Mouse (Mus musculus): Measurements from ENCODE around the gene Ptx3. TPM values are rescaled to one million over a fixed set of nuclear protein-coding genes. Genes with fewer than 3 reads are reported as not detected.
"Not testable (repeated sequence)": the region's sequence is repeated elsewhere in the genome, so short reads cannot be mapped to it uniquely, and the experiment has no call there.

Ptx3 gene
- 22.5 and 23.7 TPM in 2 replicates for polyA plus RNA-seq (2016; fragmentation: Nextera tagmentation; extraction: Ambion mirVana)

- Histone ChIP-seq H3K27ac (peak within 1 kb of the TSS; percentile 93), H3K27me3 (ENCODE audit: poor library complexity, severe bottlenecking) (peaks cover 47% of the 10 kb centered on the region), H3K9me3 (no peaks in the 10 kb centered on the region), H3K4me3 (peak within 1 kb of the TSS; percentile 74), H3K4me1 (peaks cover 44% of the 10 kb centered on the region), H3K36me3 (replicated peaks) (peaks cover 10% of the 10 kb centered on the region)
- DNase-seq (ENCODE audit: extremely low spot score, low spot score), result peak; percentile 54
- WGBS, result 1% methylated on average over 20 of the region's 20 CpGs
These were observed at the start of gene Ptx3 for GRCm38 (mm10) chr3:66219655-66220191. Ptx3 (plus strand) TSS chr3:66219910.

DNA sequence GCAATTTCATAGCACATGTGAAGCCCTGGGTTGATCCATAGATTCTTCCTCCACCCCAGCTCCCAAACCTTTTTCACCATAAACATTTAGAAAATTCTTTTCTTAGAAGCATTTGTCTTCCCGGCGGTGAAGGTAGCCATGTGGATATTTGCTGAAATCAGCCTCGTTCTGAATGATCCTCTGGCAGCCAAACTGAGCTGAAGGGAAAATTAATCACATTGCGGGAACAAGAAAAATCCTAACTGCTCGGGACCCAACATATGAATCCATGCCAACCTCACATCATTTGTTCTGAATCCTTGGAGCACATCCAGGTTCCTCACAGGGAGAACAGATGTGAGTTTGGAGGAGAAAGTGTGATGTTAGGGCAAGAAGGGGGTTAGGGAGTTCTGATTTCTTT lies 46.8 kb upstream of the Ptx3 start:
- H3K27me3 ChIP-seq (ENCODE audit: poor library complexity, severe bottlenecking), result no peaks in the 10 kb centered on the region
- WGBS, result 93% methylated on average over 5 of the region's 5 CpGs

GRCm38 (mm10) chr3:66179647-66180046 lies 40.1 kb upstream of the Ptx3 start:
- H3K27me3 ChIP-seq (ENCODE audit: poor library complexity, severe bottlenecking), result no peaks in the 10 kb centered on the region
- no peak overlapping the region for H3K4me3 ChIP-seq
- H3K27ac ChIP-seq, result no peak overlapping the region
- H3K4me1 ChIP-seq, result no peaks in the 10 kb centered on the region
- H3K9me3 ChIP-seq, result no peaks in the 10 kb centered on the region
- no peaks in the 10 kb centered on the region for H3K36me3 ChIP-seq (replicated peaks)
- DNase-seq (ENCODE audit: extremely low spot score, low spot score), result no peak
- WGBS, result 79% methylated on average over 2 of the region's 2 CpGs

More for the DNA sequence above, 46.8 kb upstream of the Ptx3 start:
- Histone ChIP-seq H3K9me3 (no peaks in the 10 kb centered on the region), H3K4me3 (no peak overlapping the region), H3K27ac (no peak overlapping the region), H3K36me3 (replicated peaks) (no peaks in the 10 kb centered on the region), H3K4me1 (peaks cover 10% of the 10 kb centered on the region)
- no peak for DNase-seq (ENCODE audit: extremely low spot score, low spot score)

DNA sequence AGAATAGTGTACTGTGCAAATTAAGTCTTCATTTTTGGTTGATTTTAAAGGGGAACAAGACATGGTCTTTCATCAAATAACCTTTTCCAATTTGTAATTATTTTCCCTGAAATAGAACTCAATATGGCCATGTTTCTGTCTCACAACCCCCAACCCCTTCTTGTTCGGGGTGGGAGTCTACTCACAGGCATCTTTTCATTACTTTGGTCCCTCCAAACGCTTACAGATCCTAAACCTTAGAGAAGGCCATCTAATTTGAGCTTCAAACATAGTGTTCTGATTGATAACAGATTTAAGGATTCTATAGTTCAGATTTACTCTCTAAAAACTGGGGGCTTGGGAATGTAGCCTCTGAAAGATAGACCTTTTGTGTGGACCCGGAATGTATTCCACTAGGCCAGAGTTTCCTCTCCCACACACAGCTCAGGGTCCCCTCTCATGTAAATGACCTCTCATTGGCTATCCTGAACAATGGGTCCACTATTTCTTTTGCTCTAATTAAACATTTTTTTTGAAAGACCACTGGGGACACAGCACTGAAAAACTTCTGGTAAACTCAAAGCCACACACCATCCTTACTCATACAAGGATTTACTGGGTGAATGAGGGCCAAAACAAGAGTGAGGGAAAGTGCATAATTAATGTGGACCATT lies 25.7 kb upstream of the Ptx3 start:
- H3K4me1 ChIP-seq, result peaks cover 10% of the 10 kb centered on the region; the same call in 1 of the 2 replicates
- WGBS, result 67% methylated on average over 3 of the region's 3 CpGs
- no peaks in the 10 kb centered on the region for H3K36me3 ChIP-seq (replicated peaks)
- no peaks in the 10 kb centered on the region for H3K9me3 ChIP-seq
- H3K4me3 ChIP-seq, result no peak overlapping the region
- DNase-seq (ENCODE audit: extremely low spot score, low spot score), result no peak
- peak overlapping the region; percentile 58; the same call in 1 of the 2 replicates for H3K27ac ChIP-seq
- no peaks in the 10 kb centered on the region for H3K27me3 ChIP-seq (ENCODE audit: poor library complexity, severe bottlenecking)

- no peaks in the 10 kb centered on the region for H3K4me1 ChIP-seq
- no peaks in the 10 kb centered on the region for H3K9me3 ChIP-seq
- no peaks in the 10 kb centered on the region for H3K36me3 ChIP-seq (replicated peaks)
- DNase-seq (ENCODE audit: extremely low spot score, low spot score), result no peak
- WGBS, result 87% methylated on average over 4 of the region's 4 CpGs
- no peaks in the 10 kb centered on the region for H3K27me3 ChIP-seq (ENCODE audit: poor library complexity, severe bottlenecking)
- H3K4me3 ChIP-seq, result no peak overlapping the region
- no peak overlapping the region for H3K27ac ChIP-seq
These were observed 10.7 kb upstream of the Ptx3 start for GRCm38 (mm10) chr3:66208836-66209573.

- Histone ChIP-seq H3K27ac (no peak overlapping the region), H3K4me1 (peaks cover 3% of the 10 kb centered on the region; the same call in 1 of the 2 replicates), H3K4me3 (no peak overlapping the region), H3K36me3 (replicated peaks) (no peaks in the 10 kb centered on the region), H3K27me3 (ENCODE audit: poor library complexity, severe bottlenecking) (peaks cover 6% of the 10 kb centered on the region), H3K9me3 (no peaks in the 10 kb centered on the region)
- no peak for DNase-seq (ENCODE audit: extremely low spot score, low spot score)
- 100% methylated on average over 1 of the region's 1 CpGs for WGBS
These were observed 6.2 kb upstream of the Ptx3 start for GRCm38 (mm10) chr3:66213524-66213923.

- Histone ChIP-seq H3K9me3 (no peaks in the 10 kb centered on the region), H3K27me3 (ENCODE audit: poor library complexity, severe bottlenecking) (peaks cover 27% of the 10 kb centered on the region), H3K4me3 (no peak overlapping the region), H3K4me1 (peaks cover 25% of the 10 kb centered on the region), H3K36me3 (replicated peaks) (no peaks in the 10 kb centered on the region), H3K27ac (no peak overlapping the region)
- no peak for DNase-seq (ENCODE audit: extremely low spot score, low spot score)
- 76% methylated on average over 8 of the region's 8 CpGs for WGBS
These were observed 4.0 kb upstream of the Ptx3 start for GRCm38 (mm10) chr3:66215759-66216158.

- Histone ChIP-seq H3K4me3 (peak overlapping the region; percentile 74), H3K27me3 (ENCODE audit: poor library complexity, severe bottlenecking) (peaks cover 47% of the 10 kb centered on the region), H3K27ac (peak overlapping the region; percentile 93), H3K36me3 (replicated peaks) (peaks cover 15% of the 10 kb centered on the region), H3K4me1 (peaks cover 44% of the 10 kb centered on the region), H3K9me3 (no peaks in the 10 kb centered on the region)
- WGBS, result under 1% methylated on average over 54 of the region's 54 CpGs
- peak; percentile 58 for DNase-seq (ENCODE audit: extremely low spot score, low spot score)
These were observed 988 bp downstream of the Ptx3 start for GRCm38 (mm10) chr3:66220554-66221242.

DNA sequence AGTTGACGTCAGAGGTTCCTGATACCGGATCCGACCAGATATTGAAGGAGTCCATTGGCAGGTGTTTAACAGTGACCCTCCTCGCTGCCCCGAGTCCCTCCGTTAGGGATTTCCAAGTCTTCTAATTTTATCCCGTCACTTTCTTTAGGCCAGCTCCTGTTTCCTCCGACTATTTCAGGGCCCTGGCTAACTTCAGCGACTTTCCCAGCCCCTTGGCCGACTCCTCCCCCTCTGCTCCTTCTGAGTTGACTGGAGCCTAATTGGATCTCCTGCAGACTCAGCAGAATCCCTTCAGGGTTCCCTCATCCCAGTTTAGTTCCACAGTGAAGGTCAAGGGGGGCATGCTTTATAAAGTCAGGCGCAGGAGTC lies 1.5 kb downstream of the Ptx3 start:
- peak overlapping the region; percentile 74 for H3K4me3 ChIP-seq
- DNase-seq (ENCODE audit: extremely low spot score, low spot score), result peak; percentile 53
- H3K27me3 ChIP-seq (ENCODE audit: poor library complexity, severe bottlenecking), result peaks cover 47% of the 10 kb centered on the region
- H3K9me3 ChIP-seq, result no peaks in the 10 kb centered on the region
- peaks cover 44% of the 10 kb centered on the region for H3K4me1 ChIP-seq
- under 1% methylated on average over 11 of the region's 11 CpGs for WGBS
- H3K36me3 ChIP-seq (replicated peaks), result peaks cover 15% of the 10 kb centered on the region
- peak overlapping the region; percentile 93 for H3K27ac ChIP-seq

DNA sequence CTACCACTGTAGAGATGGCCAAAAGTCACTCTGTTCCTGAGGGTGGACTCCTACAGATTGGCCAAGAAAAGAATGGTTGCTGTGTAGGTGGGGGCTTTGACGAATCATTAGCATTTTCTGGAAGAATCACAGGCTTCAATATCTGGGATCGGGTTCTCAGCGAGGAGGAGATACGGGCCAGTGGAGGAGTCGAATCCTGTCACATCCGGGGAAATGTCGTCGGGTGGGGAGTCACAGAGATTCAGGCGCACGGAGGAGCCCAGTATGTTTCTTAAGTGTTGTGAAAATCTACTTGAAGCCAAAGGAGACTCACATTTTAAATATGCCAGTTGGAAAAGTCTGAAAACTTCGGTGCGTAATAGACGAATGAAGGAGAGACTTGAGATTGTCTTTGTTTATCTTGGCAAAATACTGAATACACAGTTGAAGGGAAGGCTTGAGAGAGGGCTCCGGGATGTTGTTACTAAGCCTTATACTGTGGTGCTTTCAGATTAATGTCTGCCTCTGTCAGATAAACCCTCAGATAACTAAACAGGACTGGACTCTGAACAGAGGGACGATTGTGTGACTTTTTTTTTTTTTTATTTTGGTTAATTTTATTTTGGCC lies 5.3 kb downstream of the Ptx3 start:
- DNase-seq (ENCODE audit: extremely low spot score, low spot score), result no peak
- Histone ChIP-seq H3K36me3 (replicated peaks) (peaks cover 15% of the 10 kb centered on the region), H3K4me1 (peaks cover 26% of the 10 kb centered on the region), H3K9me3 (no peaks in the 10 kb centered on the region), H3K27me3 (ENCODE audit: poor library complexity, severe bottlenecking) (peaks cover 28% of the 10 kb centered on the region), H3K27ac (no peak overlapping the region), H3K4me3 (no peak overlapping the region)
- 87% methylated on average over 15 of the region's 15 CpGs for WGBS

DNA sequence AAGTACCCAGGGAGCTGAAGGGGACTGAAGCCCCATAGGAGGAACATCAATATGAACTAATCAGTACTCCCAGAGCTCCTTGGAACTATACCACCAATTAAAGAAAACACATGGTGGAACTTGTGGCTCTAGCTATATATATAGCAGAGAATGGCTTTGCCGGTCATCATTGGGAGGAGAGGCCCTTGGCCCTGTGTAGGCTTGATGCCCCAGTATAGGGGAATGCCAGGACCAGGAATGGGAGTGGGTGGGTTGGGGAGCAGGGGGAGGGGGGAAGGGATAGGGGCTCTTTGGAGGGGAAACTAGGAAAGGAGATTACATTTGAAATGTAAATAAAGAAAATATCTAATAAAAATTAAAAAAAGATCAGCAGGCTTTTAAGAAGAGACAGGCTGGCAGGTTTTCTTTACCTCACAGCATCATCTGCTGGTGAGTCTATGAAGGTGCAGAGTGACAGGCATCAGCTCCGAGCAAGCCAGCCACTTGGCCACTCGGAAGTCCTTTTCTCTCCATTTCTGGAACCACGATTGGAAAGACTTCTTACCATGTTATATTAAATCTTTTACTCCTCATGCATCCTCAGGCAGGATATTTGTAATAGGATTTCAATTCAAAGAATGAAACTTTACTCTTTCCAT lies 16.6 kb downstream of the Ptx3 start:
- not testable (repeated sequence) for H3K9me3 ChIP-seq; H3K27ac ChIP-seq; H3K4me3 ChIP-seq; DNase-seq (ENCODE audit: extremely low spot score, low spot score); H3K4me1 ChIP-seq; H3K36me3 ChIP-seq (replicated peaks); H3K27me3 ChIP-seq (ENCODE audit: poor library complexity, severe bottlenecking)
- 57% methylated on average over 4 of the region's 4 CpGs for WGBS

DNA sequence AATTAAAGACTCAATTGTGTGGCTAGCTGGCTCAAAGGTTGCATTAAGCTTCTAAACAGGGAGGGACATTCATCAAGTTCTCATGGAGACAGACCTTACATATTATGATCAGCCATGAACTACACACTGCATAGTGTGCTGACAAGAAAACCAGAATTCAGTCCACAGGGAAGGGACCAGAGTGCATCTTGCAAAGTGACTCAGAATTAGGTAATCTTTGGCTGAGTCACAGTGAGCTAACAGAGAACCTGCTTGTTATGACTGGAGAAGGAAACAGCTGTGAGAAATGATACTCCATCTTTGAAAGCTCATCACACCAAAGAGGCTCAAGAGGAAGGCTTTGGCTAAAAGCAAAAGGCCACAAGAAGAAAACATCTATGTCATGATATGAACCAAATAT lies 20.8 kb downstream of the Ptx3 start:
- Histone ChIP-seq H3K36me3 (replicated peaks) (no peaks in the 10 kb centered on the region), H3K9me3 (no peaks in the 10 kb centered on the region), H3K27me3 (ENCODE audit: poor library complexity, severe bottlenecking) (no peaks in the 10 kb centered on the region), H3K27ac (no peak overlapping the region), H3K4me3 (no peak overlapping the region), H3K4me1 (no peaks in the 10 kb centered on the region)
- no peak for DNase-seq (ENCODE audit: extremely low spot score, low spot score)

All from forebrain, embryonic 10.5 days (tissue).